Mouse (Mus musculus): ENCODE results near the gene Ly6f. TPM values are rescaled to one million over a fixed set of nuclear protein-coding genes. Genes with fewer than 3 reads are reported as not detected.

Ly6f gene
- polyA plus RNA-seq, 1 experiment from 2014 or later = not detected

DNA sequence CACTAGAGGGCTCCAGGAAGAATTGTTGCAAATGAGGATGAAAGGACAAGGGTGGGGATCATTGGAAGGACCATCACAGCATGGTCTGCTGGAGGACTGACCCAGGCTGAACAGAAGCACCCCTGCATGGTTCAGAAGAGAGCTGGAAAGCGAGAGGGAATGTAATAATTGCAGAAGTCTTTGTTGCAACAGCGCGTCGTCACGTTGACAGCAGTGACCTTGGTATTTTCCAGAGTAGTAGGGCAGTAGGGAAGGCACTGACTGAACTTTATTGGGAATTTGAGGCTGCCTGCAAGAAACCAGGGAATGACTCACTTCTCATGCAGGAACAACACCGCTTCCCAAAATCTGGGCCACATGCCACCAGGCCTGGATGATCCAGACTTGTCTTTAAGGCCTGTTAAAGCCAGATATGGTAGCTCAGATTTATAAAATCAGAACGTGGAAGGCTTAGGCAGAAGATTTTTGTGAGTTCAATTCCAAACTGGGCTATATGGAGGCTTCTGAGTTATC lies 25.7 kb downstream of the Ly6f start:
- Histone ChIP-seq H3K27me3 (ENCODE audit: control insufficient read depth, insufficient read depth, low read length) (no peaks in the 10 kb centered on the region), H3K27ac (ENCODE audit: low read length) (no peak overlapping the region), H3K9ac (replicated peaks; ENCODE audit: low read depth, low read length) (no peak overlapping the region), H3K4me1 (ENCODE audit: control insufficient read depth, insufficient read depth, low read length) (no peaks in the 10 kb centered on the region), H3K9me3 (ENCODE audit: control insufficient read depth, low read depth, low read length) (no peaks in the 10 kb centered on the region), H3K4me3 (ENCODE audit: low read depth, low read length) (no peak overlapping the region), H3K36me3 (ENCODE audit: control insufficient read depth, insufficient read depth, low read length) (no peaks in the 10 kb centered on the region), H3K4me2 (replicated peaks; ENCODE audit: low read depth, low read length) (no peak overlapping the region)
- WGBS = 86% methylated on average over 7 of the region's 7 CpGs
- ATAC-seq (ENCODE audit: insufficient number of reproducible peaks, insufficient read depth, low FRiP score, low read depth) = no peak

DNA sequence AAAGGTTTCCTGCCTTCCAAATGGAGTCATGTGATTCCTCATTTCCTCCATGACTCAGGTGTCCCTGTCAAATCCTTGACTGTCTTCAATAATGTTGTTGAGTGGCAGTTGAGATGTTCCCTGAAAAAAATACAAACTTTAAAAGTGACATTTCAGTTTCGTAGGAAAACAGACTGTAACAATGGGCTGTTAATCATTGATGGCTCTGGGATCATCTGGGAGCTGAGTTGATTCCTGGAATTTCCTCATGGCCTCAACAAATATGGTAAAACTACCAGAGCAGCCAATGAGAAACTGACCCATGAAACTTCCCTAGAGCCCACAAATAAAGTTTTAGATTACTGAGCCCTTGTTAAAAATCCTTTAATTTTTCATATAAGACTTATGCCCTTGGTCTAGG lies 37.9 kb downstream of the Ly6f start:
- Histone ChIP-seq H3K9me3 (ENCODE audit: control insufficient read depth, low read depth, low read length) (no peaks in the 10 kb centered on the region), H3K27me3 (ENCODE audit: control insufficient read depth, insufficient read depth, low read length) (no peaks in the 10 kb centered on the region), H3K4me3 (ENCODE audit: low read depth, low read length) (no peak overlapping the region), H3K9ac (replicated peaks; ENCODE audit: low read depth, low read length) (no peak overlapping the region), H3K4me1 (ENCODE audit: control insufficient read depth, insufficient read depth, low read length) (no peaks in the 10 kb centered on the region), H3K27ac (ENCODE audit: low read length) (no peak overlapping the region), H3K4me2 (replicated peaks; ENCODE audit: low read depth, low read length) (no peak overlapping the region), H3K36me3 (ENCODE audit: control insufficient read depth, insufficient read depth, low read length) (no peaks in the 10 kb centered on the region)
- 51% methylated on average over 1 of the region's 1 CpGs for WGBS
- no peak for ATAC-seq (ENCODE audit: insufficient number of reproducible peaks, insufficient read depth, low FRiP score, low read depth)

DNA sequence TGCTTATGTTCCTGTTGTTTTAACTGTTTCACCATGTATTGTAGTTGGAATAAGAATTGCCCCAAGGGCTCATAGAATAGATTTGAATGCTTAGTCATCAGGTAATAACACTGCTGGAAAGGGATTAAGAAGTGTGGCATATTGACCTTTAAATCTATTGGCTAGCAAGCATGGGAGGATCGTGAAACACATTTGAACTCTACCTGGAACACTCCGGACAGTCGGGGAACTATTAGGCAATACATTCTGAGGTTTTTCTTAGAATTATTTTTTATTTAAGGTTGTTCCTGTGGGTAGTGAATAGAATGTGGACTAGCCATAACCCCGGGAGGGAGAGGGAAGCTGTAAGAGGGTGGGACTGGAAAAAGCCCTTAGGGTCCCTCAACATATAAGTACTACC lies 41.0 kb downstream of the Ly6f start:
- Histone ChIP-seq H3K9me3 (ENCODE audit: control insufficient read depth, low read depth, low read length) (no peaks in the 10 kb centered on the region), H3K27me3 (ENCODE audit: control insufficient read depth, insufficient read depth, low read length) (no peaks in the 10 kb centered on the region), H3K36me3 (ENCODE audit: control insufficient read depth, insufficient read depth, low read length) (no peaks in the 10 kb centered on the region), H3K4me1 (ENCODE audit: control insufficient read depth, insufficient read depth, low read length) (no peaks in the 10 kb centered on the region), H3K9ac (replicated peaks; ENCODE audit: low read depth, low read length) (no peak overlapping the region), H3K27ac (ENCODE audit: low read length) (no peak overlapping the region), H3K4me2 (replicated peaks; ENCODE audit: low read depth, low read length) (no peak overlapping the region), H3K4me3 (ENCODE audit: low read depth, low read length) (no peak overlapping the region)
- ATAC-seq (ENCODE audit: insufficient number of reproducible peaks, insufficient read depth, low FRiP score, low read depth) = no peak
- 90% methylated on average over 4 of the region's 4 CpGs for WGBS

DNA sequence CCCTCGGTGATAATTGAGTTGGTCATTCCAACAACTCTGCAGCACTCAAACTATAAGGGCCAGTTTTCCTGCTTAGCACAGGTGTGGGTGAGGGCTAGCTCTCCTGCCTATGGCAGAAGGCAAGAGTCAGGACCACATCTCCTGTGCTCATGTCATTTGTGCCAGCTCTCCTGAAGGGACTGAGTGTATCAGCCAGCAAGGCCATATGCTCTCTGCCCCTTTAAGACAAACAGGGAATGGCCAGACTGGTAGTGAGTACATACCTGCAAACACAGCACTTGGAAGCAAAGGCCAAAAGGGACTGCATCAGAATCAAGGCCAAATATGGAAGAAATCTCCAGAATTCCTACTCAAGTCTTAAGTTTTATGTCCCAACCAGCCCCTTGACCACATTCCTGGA lies 41.7 kb downstream of the Ly6f start:
- Histone ChIP-seq H3K9me3 (ENCODE audit: control insufficient read depth, low read depth, low read length) (no peaks in the 10 kb centered on the region), H3K9ac (replicated peaks; ENCODE audit: low read depth, low read length) (no peak overlapping the region), H3K27ac (ENCODE audit: low read length) (no peak overlapping the region), H3K36me3 (ENCODE audit: control insufficient read depth, insufficient read depth, low read length) (no peaks in the 10 kb centered on the region), H3K27me3 (ENCODE audit: control insufficient read depth, insufficient read depth, low read length) (no peaks in the 10 kb centered on the region), H3K4me1 (ENCODE audit: control insufficient read depth, insufficient read depth, low read length) (no peaks in the 10 kb centered on the region), H3K4me3 (ENCODE audit: low read depth, low read length) (no peak overlapping the region), H3K4me2 (replicated peaks; ENCODE audit: low read depth, low read length) (no peak overlapping the region)
- no peak for ATAC-seq (ENCODE audit: insufficient number of reproducible peaks, insufficient read depth, low FRiP score, low read depth)
- 94% methylated on average over 1 of the region's 1 CpGs for WGBS

DNA sequence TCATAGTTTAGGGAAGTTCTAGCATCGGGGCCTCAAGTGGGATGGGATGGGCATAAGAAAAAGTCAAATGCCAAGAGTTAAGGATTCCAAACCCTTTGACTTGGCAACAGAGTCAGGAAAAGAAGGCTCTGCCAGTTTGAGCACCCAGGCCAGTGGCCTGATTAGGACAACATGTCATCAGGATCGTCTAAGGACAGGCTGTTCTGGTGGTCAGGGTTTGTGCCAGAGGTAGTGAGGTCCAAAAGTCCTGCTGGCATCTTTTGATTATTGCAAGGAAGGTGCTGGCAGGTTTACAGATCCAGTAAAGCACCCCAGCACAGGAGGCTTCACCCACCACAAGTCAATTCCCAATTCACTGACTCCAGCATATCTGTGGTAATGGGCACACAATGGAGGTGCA lies 46.2 kb downstream of the Ly6f start:
- Histone ChIP-seq H3K9me3 (ENCODE audit: control insufficient read depth, low read depth, low read length) (no peaks in the 10 kb centered on the region), H3K4me2 (replicated peaks; ENCODE audit: low read depth, low read length) (no peak overlapping the region), H3K9ac (replicated peaks; ENCODE audit: low read depth, low read length) (no peak overlapping the region), H3K27ac (ENCODE audit: low read length) (no peak overlapping the region), H3K36me3 (ENCODE audit: control insufficient read depth, insufficient read depth, low read length) (no peaks in the 10 kb centered on the region), H3K4me3 (ENCODE audit: low read depth, low read length) (no peak overlapping the region), H3K4me1 (ENCODE audit: control insufficient read depth, insufficient read depth, low read length) (no peaks in the 10 kb centered on the region), H3K27me3 (ENCODE audit: control insufficient read depth, insufficient read depth, low read length) (no peaks in the 10 kb centered on the region)
- no peak for ATAC-seq (ENCODE audit: insufficient number of reproducible peaks, insufficient read depth, low FRiP score, low read depth)
- 83% methylated on average over 2 of the region's 2 CpGs for WGBS

DNA sequence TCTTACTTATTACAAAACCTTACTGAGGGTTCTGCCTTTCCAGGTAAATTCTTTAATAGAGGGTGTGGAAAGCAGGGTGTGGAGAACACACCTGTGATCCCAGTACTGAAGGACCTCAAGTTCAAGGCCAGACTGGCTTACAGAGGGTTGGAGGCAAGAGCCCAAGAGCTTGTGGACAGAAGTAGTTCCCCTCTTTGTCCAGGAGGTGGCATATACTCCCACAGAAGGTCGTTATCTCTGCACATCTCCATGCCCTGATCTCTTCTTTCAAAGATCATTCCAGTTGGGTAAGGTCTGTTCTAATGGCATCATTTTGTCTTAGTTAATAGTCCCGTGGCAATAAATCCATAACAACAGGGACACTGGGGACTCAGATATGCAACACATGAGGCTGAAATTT lies 49.0 kb downstream of the Ly6f start:
- 54% methylated on average over 2 of the region's 2 CpGs for WGBS
- Histone ChIP-seq H3K9ac (replicated peaks; ENCODE audit: low read depth, low read length) (no peak overlapping the region), H3K9me3 (ENCODE audit: control insufficient read depth, low read depth, low read length) (no peaks in the 10 kb centered on the region; the same call in 1 of the 2 replicates), H3K36me3 (ENCODE audit: control insufficient read depth, insufficient read depth, low read length) (no peaks in the 10 kb centered on the region), H3K27me3 (ENCODE audit: control insufficient read depth, insufficient read depth, low read length) (no peaks in the 10 kb centered on the region), H3K27ac (ENCODE audit: low read length) (no peak overlapping the region), H3K4me2 (replicated peaks; ENCODE audit: low read depth, low read length) (no peak overlapping the region), H3K4me3 (ENCODE audit: low read depth, low read length) (no peak overlapping the region), H3K4me1 (ENCODE audit: control insufficient read depth, insufficient read depth, low read length) (no peaks in the 10 kb centered on the region)
- ATAC-seq (ENCODE audit: insufficient number of reproducible peaks, insufficient read depth, low FRiP score, low read depth) = no peak

DNA sequence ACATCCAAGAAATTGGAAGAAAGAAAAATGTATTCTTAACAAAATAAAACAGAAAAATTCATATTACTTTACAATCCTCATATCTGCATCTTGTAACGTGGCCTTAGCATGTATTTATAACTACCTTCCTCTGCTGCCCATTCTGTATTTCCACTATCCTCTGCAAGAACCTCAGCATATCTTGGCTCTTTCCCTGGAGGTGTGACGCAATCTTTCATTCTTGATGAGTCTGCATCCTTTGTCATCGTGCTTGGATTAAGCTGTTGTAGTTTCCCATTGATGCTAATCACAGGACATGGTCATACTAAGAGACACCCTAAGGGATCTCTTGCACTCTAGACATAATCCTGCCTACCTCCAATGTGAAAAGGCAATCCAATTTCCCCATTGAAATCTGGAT lies 50.4 kb downstream of the Ly6f start:
- no peaks in the 10 kb centered on the region for H3K27me3 ChIP-seq (ENCODE audit: control insufficient read depth, insufficient read depth, low read length)
- H3K36me3 ChIP-seq (ENCODE audit: control insufficient read depth, insufficient read depth, low read length) = no peaks in the 10 kb centered on the region
- H3K9me3 ChIP-seq (ENCODE audit: control insufficient read depth, low read depth, low read length) = no peaks in the 10 kb centered on the region; the same call in 1 of the 2 replicates
- H3K4me3 ChIP-seq (ENCODE audit: low read depth, low read length) = no peak overlapping the region
- no peak overlapping the region for H3K4me2 ChIP-seq (replicated peaks; ENCODE audit: low read depth, low read length)
- H3K4me1 ChIP-seq (ENCODE audit: control insufficient read depth, insufficient read depth, low read length) = no peaks in the 10 kb centered on the region
- no peak overlapping the region for H3K9ac ChIP-seq (replicated peaks; ENCODE audit: low read depth, low read length)
- H3K27ac ChIP-seq (ENCODE audit: low read length) = no peak overlapping the region
- no peak for ATAC-seq (ENCODE audit: insufficient number of reproducible peaks, insufficient read depth, low FRiP score, low read depth)
- WGBS = 88% methylated on average over 3 of the region's 3 CpGs

DNA sequence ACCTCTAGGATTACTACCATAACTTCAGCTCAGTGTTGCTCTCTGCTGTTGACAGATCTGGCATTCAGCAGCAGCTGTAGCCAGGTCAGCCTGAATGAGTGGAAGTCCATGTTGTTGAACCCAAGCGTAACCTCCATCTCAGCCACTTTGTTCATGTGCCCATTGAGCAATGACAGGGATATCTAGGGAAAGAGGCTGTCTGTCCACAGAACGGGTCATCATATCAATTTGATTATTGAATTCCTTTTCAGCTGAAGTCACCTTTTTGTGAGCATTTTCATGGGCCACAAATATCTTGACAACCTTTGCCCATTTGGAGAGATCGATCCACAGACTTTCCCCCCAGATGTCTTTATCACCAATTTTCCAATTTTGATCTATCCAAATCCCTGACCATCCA lies 51.9 kb downstream of the Ly6f start:
- WGBS = 80% methylated on average over 3 of the region's 3 CpGs
- ATAC-seq (ENCODE audit: insufficient number of reproducible peaks, insufficient read depth, low FRiP score, low read depth) = no peak

More for the DNA sequence above, 51.9 kb downstream of the Ly6f start:
- no peaks in the 10 kb centered on the region for H3K27me3 ChIP-seq (ENCODE audit: control insufficient read depth, insufficient read depth, low read length)
- no peak overlapping the region for H3K4me2 ChIP-seq (replicated peaks; ENCODE audit: low read depth, low read length)
- H3K4me3 ChIP-seq (ENCODE audit: low read depth, low read length) = no peak overlapping the region
- no peaks in the 10 kb centered on the region; the same call in 1 of the 2 replicates for H3K9me3 ChIP-seq (ENCODE audit: control insufficient read depth, low read depth, low read length)
- H3K4me1 ChIP-seq (ENCODE audit: control insufficient read depth, insufficient read depth, low read length) = no peaks in the 10 kb centered on the region
- H3K9ac ChIP-seq (replicated peaks; ENCODE audit: low read depth, low read length) = no peak overlapping the region
- no peak overlapping the region for H3K27ac ChIP-seq (ENCODE audit: low read length)
- no peaks in the 10 kb centered on the region for H3K36me3 ChIP-seq (ENCODE audit: control insufficient read depth, insufficient read depth, low read length)
